Mouse (Mus musculus) urinary bladder, postnatal 14 days (tissue): ENCODE measurements around the gene Cdkl4.

Experiments used
- DNase-seq: peaks from one replicate; pipeline ENCODE4 v3.0.0; 2021; ENCODE audit warnings: low spot score

Gene Cdkl4

DNA sequence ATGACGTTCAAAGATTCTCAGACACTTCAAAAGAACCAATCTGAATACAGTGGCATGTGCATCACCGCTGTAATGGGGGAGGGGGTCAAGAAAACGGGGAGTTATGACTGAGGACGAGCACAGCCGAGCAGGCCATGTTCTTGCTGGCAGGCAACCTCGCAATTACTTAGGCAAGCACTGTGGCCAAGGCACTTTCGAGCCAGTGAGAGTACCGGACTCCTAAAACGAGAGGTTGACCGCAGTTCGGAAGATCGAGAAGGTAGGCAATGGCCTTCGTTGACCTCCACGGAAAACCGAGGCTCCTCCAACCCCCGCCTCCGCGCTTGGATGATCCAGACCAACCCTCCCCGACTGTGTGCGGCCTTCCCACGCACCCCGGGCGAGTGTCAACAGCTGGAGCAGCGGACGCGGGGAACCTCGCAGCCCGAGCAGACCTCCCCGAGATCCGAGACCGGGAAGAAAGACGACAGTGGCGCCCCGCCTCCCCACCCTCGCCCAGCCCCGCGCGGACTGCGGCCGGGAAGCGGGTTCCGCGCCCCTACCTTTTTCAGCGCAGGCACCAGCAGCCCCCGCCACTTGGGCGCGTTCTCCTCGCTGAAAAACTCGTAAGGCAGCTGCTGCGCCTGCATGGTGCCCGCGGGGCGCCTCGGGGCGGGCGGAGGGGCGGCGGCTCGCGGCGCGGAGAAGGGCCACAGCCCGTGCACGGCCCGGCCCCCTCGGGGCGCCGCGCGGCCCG, 98.2 kb downstream of the Cdkl4 start:
- peak; percentile 60 for DNase-seq

DNA sequence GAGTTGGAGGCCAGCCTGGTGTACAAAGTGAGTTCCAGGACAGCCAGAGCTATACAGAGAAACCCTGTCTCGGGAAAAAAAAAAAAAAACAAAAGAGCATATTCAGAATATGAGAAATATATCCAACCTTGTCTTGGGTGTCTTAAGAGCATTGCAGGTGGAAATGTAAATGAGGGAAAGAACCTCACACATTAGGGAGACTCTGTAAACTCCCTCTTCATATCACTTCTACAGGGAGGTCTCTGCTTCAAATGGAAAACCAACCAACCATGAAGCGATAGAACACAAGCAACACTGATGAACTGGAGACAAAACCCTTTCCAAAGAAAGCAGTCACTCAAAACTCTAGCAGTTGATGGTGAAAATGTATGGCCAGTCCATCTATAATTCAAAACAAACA, 99.9 kb downstream of the Cdkl4 start:
- no peak for DNase-seq

GRCm38 (mm10) chr17:80476496-80476895, 101.1 kb downstream of the Cdkl4 start:
- DNase-seq, result no peak
